Mouse (Mus musculus) erythroblast, embryonic 14.5 days (primary cell): ENCODE data around the gene Aatk.

Experiments
- GATA1 ChIP-seq: IDR thresholded peaks from 2 replicates; pipeline ENCODE4 v1.6.1; 2012; ENCODE audit warnings: low read length, inconsistent platforms, mixed read lengths
- TAL1 ChIP-seq: IDR thresholded peaks from 3 replicates; pipeline ENCODE4 v1.6.1; 2012; ENCODE audit warnings: low read length, inconsistent platforms, mixed read lengths

DNA sequence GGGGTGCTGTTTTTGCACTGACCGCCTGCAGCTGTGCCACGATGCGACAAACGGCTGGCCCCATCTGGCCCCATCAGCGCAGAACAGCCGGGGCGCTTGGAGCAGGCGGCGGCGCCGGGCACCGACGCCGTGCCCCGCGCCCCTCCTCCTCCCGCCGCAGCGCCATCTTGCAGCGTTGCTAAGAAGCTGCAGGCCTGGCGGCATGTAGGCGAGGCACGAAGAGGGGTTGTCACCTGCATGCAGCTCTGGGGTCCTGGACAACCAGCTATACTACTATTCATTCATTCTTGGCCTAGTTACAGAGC, 1.2 kb upstream of the Aatk start:
- TF ChIP-seq GATA1 (no peak), TAL1 (no peak)
